Mouse (Mus musculus): ENCODE results near the gene Slc51b.

Gene Slc51b

DNA sequence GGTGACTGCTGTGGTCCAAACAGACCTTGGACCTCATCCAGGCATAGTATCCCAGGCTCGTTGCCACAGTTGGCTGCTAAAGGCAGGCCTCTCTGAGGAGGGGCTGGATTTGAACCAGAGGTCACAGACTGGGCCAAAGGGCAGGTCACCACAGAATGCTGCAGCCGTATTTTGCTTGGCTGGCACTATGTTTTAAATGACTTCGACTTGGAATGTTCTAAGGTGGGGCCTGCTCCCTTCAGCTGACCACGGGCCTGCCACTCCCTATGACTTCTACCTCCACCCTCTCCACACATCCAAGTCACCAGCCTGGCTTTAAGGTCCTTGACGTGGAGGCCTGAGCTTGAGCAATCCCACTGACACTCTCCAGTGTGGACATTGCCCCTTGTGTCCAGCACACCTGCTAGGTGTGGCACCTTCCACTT is 13.9 kb downstream of the Slc51b start:
- DNase-seq (ENCODE audit: low spot score) = no peak

DNA sequence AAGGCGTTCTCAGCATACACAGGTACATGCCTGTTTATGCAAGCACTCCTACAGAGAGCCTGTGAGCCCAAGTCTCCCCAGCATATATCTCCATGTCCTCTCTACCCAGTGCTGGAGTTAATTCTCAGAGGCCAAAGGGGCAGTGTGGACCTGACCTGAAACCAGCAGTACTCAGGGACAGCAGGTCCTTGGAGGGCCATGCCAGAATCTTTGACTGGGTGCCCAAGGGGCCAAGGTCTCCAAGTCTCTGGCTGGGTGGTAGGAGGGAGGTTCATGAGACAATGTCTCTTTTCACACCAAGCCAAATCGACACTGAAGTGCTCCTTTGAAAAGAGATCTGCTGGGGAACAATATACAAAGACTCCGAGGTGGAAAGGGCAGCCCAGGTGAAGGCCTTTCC is 14.9 kb downstream of the Slc51b start:
- peak; percentile 82 for DNase-seq (ENCODE audit: low spot score)

DNA sequence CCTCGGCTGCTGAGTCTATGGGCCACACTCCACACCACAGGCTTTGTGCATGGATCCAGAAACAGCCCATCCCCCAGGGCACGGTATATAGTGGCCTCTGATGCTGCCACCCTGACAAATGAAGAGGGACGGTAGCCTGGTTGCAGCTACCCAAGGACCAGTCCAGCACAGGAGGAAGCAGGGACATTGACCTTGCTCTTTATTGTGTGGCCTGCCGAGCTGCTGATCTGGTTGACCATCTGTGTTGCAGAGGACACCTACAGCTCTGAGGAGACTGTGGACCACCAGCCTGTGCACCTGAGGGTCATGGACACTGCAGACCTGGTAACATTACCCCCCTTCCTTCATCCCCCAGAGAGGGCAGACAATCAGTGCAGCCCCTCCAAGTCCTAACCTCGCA is 15.4 kb downstream of the Slc51b start:
- DNase-seq (ENCODE audit: low spot score) = no peak

DNA sequence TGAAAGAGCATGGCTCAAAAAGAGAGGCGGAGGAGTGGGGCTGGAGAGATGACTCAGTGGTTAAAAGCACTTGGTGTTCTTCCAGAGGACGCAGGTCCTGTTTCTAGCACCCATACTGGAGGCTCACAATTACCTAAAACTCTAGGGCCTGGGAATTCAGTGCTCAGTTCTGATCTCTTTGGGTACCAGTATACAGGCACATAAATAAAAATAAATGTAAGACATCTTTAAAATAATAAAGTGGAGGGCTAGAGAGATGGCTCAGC is 17.6 kb downstream of the Slc51b start:
- no peak for DNase-seq (ENCODE audit: low spot score)

DNA sequence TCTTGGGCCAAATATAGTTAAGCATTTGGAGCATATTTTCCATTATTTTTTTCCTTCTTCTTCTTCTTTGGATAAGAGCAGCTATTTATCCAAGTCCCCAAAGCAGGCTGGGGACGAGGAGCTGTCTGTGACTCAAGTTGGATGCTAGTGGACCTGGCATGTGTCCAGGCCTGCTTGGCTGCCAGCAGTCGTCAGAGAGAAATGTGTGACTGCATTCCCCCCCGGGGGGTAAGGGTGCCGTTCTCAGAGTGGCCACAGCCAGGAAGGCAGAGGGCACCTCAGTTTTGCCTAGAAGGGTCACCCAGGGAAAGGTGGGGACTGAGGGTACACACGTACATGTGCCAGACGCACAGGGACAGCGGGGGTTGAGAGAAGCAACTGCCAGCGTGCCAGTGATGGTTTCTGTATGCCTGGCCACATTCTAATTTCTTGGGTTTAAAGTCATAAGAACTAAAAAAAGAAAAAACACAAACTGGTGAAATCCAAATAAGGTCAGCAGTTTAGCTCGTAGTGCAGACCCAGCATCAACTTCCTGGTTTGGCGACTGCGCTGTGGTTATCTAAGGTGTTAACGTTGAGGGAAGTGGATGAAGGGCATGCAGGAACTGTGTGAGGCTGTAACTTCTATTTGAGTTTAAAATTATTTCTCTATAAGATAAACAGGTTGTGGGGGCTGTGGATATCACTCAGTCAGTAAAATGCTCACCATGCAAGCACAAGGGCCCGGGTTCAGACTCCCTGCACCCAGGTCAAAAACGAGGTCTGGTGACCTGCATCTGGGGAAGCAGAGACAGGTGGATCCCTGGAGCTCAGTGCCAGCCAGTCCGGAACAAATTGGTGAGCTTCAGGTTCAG is 18.2 kb downstream of the Slc51b start:
- DNase-seq (ENCODE audit: low spot score) = peak; percentile 61

DNA sequence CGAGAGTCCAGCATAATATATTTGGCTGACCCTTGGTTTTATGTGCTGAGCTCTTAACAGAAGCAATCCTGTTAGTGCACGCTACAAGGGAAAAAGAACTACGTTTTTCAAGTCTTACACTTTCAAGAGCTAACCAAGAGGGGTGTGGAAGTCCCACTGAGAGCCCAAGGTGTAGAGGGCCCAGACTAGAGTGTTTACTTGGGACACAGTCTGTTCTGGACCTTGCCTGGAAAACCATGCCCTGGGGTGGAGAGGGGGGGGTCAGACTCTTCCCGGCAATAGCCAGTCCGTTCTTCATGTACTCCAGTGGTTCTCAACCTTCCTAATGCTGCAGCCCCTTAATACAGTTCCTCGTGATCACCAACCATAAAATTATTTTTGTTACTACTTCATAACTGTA is 22.8 kb downstream of the Slc51b start:
- DNase-seq (ENCODE audit: low spot score) = no peak

DNA sequence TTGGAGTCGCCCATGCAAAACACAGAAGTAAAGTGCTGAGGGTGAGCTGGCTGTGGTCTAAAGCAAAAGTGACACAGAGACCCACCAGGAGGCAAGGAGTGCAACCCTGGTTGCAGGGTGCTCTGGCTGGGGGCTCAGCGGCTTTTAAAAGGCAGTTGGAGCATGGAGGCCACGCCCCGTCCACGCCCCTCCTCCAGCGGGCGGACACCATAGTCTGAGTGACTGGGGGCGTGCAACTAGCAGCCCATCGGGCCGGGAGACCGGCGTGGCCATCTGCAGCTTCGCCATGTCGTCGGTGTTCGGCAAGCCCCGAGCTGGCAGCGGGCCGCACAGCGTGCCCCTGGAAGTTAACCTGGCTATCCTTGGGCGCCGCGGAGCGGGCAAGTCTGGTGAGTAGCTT is 24.5 kb downstream of the Slc51b start, which contains the start of gene Rasl12:
Gene Rasl12 (plus strand): TSS at position 228 of the 400 bp plus-strand sequence.
- DNase-seq (ENCODE audit: low spot score) = peak; percentile 78

DNA sequence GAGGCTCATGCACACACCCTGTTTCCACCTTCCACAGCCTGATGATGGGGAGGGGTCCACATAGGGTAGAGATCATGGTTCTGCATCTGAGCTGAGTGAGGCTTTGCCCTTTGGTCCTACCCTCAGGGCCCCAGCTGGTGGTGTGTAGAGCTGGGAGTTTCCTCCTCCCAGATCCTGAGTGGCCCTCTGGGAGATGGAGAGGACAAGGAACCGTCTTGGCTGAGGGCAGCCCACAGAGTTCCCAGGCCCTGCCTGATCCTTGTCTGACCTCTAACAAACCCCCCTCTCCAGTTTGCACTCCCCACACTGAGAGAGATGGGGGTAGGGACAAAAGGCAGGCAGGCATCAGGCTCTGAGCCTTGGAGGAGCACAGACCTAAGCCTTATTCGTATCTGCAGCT is 28.4 kb downstream of the Slc51b start:
- no peak for DNase-seq (ENCODE audit: low spot score)

DNA sequence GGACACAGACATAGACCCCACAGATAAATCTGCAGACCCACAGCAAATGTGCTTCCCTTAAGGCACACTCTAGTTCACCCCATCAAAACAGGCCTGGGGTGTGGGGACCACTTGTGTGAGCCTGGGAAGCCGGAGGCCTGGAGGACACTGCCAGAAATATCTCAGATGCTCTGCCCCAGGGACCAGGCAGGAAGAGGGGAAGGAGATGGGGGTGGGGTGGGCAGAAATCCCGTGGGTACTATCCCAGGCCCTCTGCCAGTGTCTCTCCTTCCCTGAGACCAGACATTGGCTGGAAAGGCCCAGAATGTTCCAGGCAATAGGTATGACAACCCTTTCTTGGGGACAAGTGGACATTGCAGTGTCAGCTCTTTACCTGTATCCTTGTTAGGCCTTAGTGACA is 29.1 kb downstream of the Slc51b start:
- DNase-seq (ENCODE audit: low spot score) = no peak

DNA sequence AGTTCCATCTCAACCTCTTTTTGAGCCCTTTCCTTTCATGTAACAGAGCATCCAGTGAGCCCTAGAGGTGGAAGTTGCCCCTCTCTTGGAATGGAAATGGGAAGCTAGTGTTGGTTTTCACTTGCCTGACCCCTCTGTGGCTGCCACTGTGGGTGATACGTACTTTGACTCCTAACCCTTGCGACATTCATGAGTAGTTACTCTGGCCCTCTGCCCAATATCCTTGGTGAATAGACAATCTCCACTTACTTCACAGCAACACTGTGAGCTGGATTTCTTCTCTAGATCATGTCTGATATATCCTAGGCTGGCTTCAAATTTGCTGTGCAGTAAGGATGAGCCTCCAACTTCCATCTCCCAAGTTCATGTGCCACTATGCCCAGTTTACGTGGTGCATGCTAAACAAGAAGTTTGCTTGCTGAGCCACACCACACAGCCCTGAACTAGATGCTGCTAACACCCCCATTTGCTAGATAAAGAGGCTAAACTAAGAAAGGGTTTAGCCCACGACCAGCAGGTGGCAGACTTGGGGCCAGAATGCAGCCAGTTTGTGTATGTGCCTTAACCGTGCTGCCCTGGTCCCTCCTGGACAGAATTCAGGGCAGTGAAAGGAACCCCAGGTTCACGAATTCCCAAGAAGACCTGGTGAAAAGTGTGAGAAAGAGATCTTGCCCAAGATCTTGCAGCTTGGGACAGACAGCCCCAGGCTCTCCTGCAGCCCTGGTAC is 30.0 kb downstream of the Slc51b start:
- DNase-seq (ENCODE audit: low spot score) = no peak

DNA sequence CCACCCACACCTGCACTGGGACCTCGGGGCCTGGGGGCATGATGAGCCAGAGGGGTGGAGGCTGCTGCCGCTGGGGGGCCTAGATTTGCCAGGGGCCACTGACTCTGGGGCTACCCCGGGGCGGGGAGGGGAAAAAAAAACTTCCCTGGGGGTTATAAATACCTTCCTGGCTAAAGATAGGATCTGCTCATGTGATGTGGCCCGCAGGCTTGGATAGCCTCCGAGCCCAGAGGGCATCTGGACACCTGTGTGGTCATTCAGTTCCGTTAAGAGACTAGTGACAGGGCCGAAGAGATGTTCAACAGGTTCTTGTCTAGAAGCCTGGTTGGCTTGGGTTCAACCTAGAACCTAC is 31.2 kb downstream of the Slc51b start, which contains the start of gene Kbtbd13:
Gene Kbtbd13 (minus strand): TSS at position 40 of the 352 bp plus-strand sequence.
- no peak for DNase-seq (ENCODE audit: low spot score)

DNA sequence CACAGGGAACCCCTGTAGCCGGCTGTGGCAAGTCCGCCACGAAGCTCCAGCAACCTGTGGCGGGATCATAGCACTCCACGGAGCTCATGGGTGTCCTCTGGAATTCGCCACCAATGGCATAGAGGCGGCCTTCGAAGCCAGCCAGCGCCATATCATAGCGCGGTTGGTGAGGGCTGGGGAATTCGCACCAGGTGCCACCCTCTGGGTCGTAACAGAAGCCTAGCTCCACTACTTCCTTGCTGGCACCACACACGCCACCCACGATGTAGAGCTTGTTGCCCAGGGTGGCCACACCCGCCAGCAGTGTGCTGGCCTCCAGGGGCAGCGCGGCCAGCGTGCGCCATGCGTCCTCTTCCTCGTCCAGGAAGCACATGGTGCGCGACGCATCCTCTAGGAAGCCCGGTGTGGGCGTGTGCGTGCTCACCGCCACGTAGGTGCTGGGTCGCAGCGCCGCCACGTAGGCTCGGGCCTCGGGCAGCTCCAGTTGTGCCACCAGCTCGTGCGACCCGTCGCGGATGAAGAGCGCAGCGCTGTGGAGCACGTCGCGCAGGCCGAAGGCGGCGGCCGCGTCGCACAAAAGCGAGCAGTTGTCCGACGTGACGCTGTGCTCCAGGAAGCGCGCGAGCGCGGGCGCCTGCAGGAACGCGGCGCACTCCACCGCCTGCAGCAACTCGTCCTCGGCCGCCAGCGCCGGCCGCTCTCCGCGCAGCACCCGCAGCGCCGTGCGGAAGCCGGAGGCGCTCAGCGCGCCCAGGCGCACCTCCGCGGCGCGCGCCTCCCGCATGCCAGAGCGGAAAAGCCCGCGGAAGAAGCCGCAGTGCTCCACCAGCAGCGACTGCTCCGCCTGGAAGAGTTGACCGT is 31.8 kb downstream of the Slc51b start:
- DNase-seq (ENCODE audit: low spot score) = peak; percentile 44

DNA sequence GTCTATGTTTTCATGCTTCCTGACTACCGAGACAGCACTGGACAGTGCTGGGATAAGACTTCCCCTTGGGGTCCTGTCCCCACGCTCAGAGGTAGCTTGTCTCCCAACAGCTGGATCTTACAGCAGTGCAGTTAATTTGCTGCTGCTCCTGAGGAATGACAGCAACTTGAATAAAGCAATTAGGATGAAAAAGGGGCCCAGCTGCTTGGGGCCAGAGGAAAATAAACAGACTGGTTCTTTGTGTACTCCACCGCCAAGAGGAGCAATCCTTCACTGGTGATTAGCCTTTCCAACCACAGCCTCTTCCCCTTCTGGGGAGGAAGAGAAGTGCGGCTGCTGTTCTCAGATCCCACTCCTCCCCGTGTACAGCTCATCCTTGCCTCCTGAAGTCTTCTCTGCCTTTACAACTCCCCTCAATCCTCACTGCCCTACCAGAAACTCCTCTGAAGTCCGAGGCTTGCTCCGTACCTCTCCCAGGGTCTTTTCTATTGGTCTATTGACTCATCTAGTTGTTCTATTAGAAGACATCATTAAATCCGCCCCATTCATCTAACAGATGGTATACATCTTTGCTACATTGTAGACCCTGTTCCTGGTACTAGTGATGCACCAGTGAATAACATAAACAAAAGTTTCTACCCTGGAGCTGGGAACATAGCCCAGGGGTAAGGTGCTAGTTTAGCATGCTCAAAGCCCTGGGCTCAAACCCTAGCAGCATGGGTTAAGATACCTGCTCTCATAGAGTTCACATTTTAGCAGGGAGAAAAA is 36.2 kb downstream of the Slc51b start:
- no peak for DNase-seq (ENCODE audit: low spot score)

DNA sequence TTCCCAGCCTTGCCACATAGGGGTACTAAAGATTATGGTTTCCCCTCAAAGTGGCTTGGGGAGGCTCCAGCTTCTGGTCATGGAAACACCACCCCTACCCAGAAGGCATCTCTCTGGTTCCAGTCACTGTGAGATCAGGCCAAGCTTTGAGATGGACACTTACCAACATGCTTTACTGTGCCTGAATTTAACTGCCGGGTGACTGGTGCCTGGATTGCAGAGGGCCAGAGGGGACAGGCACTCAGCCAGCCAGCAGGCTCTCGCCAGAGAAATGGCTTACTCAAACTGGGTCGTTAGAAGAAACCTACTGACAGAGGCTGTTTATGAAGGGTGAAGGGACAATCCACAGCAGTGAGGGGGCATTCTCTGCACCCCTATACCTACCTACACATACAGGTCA is 38.5 kb downstream of the Slc51b start:
- DNase-seq (ENCODE audit: low spot score) = no peak

DNA sequence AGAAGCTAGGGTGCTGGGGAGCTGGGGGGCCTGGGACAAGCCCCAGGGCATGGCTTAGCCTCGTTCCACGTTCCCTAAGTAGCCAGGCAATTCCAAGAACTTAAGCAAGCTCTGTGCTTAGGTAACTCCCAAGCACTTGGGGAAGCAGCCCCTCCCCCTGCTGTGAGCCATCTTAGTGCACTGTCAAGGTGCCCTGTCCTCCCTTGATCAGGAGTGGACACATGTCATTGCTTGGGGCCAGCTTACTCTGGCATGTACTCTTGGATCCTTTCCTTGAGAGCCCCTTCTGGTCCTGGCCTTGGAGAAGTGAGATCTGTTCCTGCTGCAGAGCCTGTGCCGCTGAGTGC is 40.0 kb downstream of the Slc51b start:
- no peak for DNase-seq (ENCODE audit: low spot score)

DNA sequence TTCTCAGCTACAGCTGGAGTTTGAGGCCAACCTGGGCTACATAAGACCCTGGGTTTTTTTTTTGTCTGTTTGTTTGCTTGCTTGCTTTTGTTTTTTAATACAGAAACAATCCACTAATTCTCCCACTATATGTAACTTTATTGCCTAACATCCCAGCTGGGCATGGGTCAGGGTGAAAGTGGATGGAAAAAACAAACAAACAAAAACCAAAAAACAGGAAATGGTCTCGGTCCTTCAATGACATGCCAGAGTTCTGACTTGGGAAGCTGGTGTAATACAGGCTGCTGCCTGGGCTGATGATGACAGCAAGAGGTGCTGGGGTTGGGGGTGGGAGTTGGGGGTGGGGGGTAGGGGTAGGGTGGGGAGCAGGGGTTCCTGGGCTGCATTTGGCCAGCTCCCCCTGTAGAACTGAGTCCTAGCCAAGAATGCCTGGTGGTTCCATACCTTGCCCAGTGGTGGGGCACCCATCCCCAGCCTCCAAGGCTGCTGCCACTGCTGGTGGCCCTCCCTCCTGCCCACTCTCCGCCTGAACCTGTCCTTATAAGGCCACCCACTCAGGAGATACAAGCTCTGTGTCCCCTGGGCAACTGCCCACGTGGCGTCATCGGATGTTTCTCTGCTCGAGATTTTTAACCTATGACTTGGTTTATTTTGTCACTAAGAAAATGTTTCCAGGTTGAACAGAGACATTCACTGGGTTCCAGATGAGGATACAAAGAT is 40.6 kb downstream of the Slc51b start:
- DNase-seq (ENCODE audit: low spot score) = no peak

DNA sequence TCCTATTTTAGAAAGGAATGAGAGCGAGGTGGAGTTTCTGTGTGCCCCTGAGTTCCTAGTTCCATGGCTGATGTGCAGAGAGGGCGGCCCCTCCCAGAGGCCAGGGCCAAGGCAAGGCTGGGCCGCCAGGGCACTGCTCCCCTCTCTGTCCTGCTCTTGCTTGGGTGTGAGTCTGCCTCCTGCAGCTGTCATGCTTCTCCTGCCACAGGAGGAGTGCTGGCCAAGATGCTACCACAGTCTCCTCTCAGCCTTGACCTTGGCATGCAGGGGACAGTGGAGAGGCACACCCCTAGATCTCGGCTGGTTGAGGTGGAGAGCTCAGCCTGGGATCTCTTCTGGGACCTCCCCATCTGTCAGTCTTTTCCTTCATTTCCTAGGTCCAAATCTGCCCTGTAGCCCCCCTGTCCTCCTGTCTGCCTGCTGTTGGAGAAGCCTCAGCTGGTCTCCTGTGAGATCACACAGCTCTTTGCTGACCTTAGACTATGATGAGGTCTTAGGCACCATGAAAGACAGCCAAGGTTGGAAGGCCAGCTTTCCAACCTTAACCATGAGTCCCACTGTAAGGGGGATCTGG is 41.7 kb downstream of the Slc51b start:
- no peak for DNase-seq (ENCODE audit: low spot score)

DNA sequence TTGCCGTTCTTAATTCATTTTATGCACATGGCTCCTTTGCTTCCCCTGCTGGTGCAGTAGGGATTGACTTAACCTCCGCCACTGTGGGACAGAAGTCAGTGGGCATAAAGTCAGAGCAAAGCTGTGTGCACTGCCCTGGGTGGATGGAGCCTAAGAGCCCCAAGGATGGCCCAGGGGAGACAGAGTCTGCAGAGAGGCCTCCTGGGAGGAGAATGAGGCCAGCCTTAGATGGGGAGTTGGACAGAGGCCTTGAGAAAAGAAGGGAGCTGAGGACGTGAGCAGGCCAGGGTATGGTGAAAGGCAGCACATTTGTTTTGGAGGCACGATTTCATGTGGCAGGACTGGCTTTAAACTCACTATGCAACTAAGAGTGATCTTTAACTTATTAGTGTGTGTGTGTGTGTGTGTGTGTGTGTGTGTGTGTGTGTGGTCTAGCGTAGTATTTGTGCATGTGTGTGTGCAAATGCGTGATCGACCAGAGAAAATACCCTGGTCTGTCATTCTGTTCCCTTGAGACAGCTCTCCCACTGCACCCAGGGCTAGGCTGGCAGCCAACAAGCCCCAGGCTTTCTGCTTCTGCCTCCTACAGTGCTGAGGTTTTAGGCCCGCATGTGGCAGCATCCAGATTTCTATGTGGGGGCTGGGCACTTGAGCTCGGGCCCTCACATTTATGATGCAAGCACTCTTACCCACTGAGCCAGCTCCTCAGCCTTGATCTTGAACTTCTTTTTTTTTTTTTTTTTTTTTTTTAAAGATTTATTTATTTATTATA is 47.4 kb downstream of the Slc51b start:
- no peak for DNase-seq (ENCODE audit: low spot score)

DNA sequence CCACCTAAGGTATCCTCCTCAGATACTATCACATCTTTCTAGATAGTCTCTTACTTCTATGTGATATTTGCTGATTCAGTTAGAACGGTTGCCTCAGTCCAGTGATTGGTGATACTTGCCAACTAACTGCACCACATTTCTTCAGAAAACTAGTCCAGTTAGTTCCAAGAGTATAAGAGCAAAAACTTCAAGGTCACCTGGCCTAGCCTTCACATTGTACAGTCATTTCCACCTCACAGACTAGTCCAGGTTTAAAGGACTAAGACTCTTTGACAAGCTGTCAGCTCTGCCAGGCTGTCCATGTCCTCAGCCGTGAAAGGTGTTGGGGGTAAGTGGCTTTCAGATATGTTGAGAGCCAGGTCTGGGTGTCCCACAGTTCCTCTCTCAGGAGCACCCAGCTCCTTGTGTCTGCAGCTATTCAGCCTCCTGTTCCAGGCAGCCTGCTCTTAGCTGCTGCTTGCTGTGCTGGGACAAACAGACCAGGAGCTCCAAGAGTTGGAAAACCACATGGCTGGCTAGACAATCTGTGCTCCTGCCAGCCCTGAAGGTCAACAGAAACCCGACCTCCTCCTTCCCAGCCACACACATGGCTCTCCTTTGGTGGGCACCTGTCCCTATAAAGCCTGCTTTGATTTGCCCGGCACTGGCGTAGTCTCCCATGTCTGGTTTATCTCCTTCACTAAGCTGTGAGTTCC is 48.1 kb downstream of the Slc51b start:
- DNase-seq (ENCODE audit: low spot score) = no peak

DNA sequence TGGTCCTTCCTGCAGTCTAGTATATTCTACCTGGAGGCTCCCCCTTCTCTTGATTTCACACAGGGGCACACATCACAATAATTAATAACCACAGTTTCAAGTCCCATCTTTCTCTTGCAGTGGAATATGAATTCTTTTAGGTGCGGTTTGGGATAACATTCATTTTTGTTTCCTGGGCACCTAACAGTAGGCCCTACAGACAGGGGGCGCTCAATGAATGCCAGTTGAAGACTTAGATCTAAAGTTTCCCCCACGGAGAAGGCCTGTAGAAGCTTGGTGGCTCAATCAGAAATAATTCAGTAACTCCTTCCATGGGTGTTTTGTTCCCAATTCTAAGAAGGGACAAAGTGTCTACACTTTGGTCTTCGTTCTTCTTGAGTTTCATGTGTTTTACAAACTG is 50.3 kb downstream of the Slc51b start:
- no peak for DNase-seq (ENCODE audit: low spot score)

All from testis, postnatal 14 days (tissue).